Mouse (Mus musculus) ES-E14 (cell line): Measurements from ENCODE around the gene Pip5kl1.

Source experiments
- HCFC1 ChIP-seq: IDR thresholded peaks from 2 replicates; pipeline ENCODE4 v1.6.1; 2012; ENCODE audit warnings: low read length, inconsistent platforms, borderline replicate concordance; ENCODE audit not compliant: insufficient read depth
- MAFK ChIP-seq: IDR thresholded peaks from 2 replicates; pipeline ENCODE4 v1.6.1; 2014; ENCODE audit warnings: mild to moderate bottlenecking, low read depth, low read length, inconsistent platforms; ENCODE audit not compliant: insufficient read depth
- ZNF384 ChIP-seq: IDR thresholded peaks from 2 replicates; pipeline ENCODE4 v1.6.1; 2012; ENCODE audit warnings: low read depth, low read length, inconsistent platforms

GRCm38 (mm10) chr2:32549764-32550163 is 24.8 kb upstream of the Pip5kl1 start:
- TF ChIP-seq ZNF384 (no peak), HCFC1 (no peak), MAFK (no peak)
